Mouse (Mus musculus) c-Kit-positive CD71-positive TER-119-negative erythroid progenitor cells, embryonic 14.5 days (primary cell): ENCODE data around the gene Filip1l.

ENCODE experiments used
- DNase-seq: peaks from one replicate; pipeline ENCODE4 v3.0.0-alpha.2; 2013; ENCODE audit warnings: low read depth

The Filip1l gene

GRCm38 (mm10) chr16:57352751-57353150 is at the start of gene Filip1l:
Gene Filip1l, plus strand, starts transcription at chr16:57353093.
- DNase-seq: no peak

GRCm38 (mm10) chr16:57303716-57304115 is 49.2 kb upstream of the Filip1l start:
- DNase-seq: no peak

DNA sequence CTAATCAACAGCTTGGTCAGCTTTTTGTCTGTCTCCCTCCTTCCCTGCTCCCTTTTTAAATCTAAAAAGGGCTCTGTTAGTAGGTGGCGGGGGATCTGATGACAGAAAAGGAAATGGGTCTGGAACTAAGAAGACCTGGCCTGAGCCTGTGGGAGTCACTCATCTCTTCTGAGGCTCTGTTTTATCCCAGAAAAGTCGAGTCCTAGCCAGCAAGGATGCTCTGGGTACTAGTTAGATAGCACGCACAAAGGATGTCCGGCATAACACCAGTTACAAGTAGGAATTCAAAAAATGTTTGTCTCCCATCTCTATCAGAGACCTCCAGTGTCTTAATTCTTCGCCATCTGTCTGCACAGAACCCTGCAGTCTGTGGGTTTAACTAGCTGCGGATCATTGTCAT is 47.4 kb upstream of the Filip1l start:
- DNase-seq: no peak

DNA sequence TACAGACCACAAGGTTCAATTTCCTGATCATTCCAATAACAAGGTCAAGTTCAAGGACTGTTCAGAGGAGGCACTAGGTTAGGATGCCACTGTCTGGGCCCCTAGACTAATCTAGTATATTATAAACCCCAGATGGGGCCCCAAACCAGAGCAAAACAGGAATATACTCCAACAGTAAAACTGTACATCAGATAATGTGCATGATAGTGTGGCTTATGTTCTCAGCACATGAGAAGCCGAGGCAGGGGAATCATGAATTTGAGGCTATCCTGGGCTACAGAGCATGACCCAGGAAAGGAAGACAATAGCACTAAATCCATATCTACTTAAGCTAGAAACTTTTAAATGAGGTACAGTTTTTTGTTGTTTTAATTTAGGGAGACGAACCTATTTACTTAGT is 40.8 kb upstream of the Filip1l start:
- DNase-seq: no peak

DNA sequence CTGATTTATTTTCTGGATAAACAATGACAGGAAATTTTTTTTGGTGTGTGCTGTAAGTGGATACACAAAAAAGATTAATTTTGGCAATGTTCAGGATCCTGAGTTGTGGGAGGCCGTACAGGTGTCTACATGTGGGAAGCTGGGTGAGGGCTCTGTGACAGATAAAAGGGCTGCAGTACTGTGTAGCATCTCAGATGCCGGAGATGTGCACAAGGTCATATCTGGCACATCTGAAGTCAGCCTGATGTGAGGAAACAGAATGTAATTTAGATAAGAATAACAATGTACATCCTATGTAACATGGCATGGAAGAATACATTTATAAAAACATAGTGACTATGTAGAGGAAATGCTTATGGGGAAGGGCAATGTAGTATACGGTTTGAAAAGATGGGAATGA is 39.4 kb upstream of the Filip1l start:
- no peak for DNase-seq

- DNase-seq: no peak
These were observed 38.7 kb upstream of the Filip1l start for GRCm38 (mm10) chr16:57314236-57314635.

DNA sequence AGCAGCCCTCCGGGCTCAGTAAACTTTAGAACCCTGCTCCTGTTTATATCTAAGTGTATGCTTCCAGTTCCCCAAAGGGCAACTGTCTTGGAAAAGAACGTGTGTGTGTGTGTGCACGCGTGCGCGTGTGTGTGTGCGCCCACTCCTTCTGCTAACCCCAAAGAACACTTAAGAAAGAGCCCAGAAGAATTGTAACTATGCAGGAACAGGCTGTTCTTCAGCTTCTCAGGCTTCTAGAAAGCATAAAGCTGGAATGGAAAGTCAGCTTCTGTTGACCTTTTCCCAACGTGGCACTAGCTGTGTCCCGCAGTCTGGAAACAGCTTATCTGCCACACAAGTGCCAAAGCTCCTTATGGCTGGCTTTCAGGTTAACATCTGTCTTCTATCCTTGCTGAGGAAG is 37.9 kb upstream of the Filip1l start:
- no peak for DNase-seq

DNA sequence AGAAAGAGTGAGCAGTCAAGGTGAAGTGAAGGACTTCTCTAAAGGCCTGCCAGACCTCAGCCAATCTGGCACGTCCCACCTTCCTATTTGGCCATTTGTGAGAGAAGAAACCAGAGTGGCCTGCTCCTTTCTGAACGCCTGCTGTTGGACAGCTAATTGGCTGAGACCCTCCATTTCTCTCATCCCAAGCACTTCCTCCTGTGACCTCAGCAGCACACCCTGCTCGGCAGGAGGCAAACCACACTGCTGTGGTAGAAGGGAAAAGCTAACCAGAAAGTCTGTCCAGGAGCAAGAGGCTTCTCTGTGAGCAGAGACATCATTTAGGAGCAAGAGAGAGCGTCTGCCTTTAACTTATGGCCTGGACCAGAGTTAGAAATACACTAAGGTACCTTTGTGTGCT is 35.8 kb upstream of the Filip1l start:
- no peak for DNase-seq

DNA sequence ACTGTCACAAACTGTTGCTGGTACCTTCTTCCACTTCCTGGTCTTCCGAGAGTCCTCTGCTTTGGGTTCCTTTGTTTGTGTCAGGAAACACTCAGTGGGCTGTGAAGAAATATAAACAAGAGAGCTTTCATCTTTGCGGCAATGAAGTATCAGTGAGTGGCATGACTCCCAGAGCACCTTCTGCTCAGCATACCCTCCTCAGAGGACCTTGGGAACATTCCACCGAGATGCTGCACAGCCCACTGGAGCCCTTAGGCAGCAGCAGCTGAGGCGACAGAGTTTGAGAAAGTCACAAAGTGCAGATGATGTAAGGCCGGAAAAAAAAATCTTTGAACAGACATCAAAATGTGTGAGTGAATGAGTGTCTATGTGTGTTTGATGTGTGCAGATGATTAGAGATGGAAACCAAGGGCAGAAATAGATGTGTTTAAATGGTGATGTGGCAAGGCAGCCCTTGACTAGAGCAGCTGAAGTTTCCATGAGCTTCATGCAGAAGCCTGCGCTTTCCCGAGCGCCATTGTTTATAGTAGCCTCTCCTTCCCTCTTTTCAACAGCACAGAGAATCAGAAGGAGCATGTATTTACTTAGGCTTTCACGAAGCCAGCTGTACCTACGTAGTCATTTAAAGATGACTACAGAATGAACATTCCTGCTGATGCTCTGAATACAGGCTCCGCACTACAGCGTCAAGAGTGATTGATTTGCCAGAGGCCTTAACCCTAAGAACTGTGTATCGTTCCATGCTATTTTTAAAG is 34.8 kb upstream of the Filip1l start:
- no peak for DNase-seq

DNA sequence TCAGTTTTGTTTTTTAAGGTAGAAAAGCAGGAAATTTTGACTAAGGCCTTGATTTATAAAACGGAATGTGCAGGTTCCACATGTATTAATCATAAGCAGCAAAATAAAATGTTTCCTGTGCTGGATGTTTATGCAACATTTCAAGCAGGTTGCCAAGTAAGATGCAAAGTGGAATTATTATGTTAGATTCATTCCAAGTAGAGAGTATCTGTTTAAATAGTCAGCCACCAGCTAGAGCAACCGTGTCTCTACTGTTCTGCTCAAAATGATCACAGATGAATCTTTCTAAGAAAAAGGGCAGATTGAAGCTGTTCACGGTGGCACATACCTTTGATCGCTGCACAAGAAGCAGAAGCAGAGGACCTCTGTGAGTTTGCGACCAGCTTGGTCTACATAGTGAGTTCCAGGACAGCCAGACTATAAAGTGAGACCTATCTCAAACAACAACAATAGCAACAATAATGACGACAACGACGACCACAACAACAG is 34.2 kb upstream of the Filip1l start:
- DNase-seq: no peak

GRCm38 (mm10) chr16:57319284-57320124 is 33.4 kb upstream of the Filip1l start:
- no peak for DNase-seq

DNA sequence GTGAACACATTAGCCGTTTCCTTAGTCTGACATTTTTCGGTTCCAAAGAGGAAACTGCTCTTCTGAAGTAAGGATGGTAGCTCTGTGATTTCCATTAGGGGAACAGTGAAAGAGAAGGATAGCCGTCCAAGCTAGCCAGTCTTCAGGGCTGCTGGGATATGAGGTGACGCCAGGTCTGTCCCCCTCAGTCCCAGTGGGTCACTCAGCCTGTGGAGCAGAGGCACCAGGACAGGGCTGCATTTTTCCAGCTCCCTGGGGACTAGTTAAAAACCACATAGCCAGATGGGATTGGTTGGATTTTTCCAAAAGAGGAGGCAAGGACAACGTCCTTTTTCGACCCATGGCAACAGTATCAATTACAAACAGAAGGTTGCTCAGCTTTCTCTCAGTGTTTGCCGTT is 25.9 kb upstream of the Filip1l start:
- DNase-seq: no peak

- DNase-seq: no peak
These were observed 23.9 kb upstream of the Filip1l start for GRCm38 (mm10) chr16:57329028-57329427.

GRCm38 (mm10) chr16:57330111-57330510 is 22.8 kb upstream of the Filip1l start:
- no peak for DNase-seq

- no peak for DNase-seq
These were observed 20.6 kb upstream of the Filip1l start for GRCm38 (mm10) chr16:57332301-57332700.

DNA sequence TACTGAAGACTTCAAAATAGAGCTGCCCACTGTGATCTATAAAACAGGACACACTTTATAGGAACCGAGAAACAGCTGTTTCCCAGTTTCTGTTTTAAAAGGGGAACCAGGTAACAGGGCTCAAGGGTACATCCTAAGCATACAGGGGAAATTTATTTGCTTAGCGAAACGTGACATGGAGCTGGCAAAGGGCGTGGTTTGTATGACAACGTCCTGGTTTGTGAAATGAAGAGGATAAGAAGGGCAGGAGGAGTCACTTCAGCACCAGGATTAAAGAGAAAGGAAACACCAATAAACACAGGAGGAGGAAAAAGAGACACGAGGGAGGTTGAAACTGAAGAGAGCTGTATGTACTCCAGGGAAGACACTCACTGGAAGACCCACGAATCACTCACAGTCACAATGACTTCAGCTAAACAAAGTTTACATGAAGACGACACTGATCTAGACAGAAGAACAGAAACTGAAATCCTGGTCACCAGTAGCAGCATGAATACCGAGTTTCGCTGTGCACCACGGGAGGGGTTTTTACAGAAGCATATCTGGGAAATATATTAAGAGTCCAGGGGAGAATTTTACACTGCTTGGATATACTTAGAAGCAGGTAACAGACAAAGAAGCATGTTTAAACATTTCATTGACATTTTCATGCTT is 16.0 kb upstream of the Filip1l start:
- DNase-seq: no peak

GRCm38 (mm10) chr16:57339765-57340612 is 12.9 kb upstream of the Filip1l start:
- no peak for DNase-seq

DNA sequence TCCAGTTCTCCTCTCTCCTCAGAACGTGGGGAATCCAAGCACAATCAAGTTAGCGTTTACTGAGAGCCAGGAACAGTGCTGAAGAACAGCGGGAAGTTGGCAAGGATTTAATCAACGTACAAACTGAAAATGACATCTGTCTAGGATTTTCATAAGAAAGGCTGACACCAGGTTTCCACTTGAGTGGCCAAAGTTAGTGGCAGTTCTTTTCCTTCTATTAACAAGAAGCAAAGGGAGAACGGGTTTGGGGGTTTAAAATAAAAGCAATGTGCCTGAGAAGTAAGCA is 12.3 kb upstream of the Filip1l start:
- no peak for DNase-seq

- no peak for DNase-seq
These were observed 6.6 kb upstream of the Filip1l start for GRCm38 (mm10) chr16:57346258-57346657.

DNA sequence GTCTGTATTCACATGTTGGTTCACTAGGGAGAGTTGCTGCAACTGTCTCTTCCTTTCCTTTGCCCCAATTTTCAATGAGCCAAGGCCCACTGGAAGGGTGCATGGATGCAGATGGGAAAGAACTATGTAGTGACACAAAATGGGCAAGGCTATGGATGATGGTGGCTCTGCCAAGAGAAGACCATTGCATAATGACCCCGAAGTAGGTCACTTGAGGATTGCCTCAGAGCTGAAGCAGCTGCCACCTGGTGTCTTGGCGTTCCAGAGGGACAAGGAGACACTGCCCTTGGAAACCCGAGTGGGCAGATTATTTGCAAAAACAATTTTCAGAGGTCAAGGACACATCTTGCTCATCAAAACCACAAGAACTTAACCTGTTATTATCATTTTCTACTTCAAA is 3.9 kb upstream of the Filip1l start:
- no peak for DNase-seq

DNA sequence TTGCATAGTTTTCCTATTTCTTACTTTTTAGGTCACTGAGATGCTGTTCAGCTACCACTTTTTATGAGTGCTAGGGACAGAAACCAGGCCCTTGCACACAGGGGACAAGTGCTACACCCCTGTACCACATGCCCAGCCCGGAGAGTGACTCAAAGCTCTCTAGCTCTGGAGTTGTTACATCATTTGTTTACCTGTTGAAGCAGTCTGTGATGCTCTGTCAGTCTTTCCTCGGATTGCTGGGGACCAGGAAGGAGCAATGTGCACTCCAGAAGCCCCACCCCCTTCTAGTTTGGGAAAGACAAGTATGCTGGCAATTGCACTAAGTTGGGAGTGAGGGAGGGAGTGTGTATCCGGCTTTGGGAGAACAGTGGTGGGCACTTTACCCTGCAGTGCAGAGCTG is 3.2 kb upstream of the Filip1l start:
- DNase-seq: no peak

- no peak for DNase-seq
These were observed 351 bp downstream of the Filip1l start for GRCm38 (mm10) chr16:57353166-57353721.
